Mouse (Mus musculus): ENCODE data around the gene Gm11111.

Gm11111 gene

DNA sequence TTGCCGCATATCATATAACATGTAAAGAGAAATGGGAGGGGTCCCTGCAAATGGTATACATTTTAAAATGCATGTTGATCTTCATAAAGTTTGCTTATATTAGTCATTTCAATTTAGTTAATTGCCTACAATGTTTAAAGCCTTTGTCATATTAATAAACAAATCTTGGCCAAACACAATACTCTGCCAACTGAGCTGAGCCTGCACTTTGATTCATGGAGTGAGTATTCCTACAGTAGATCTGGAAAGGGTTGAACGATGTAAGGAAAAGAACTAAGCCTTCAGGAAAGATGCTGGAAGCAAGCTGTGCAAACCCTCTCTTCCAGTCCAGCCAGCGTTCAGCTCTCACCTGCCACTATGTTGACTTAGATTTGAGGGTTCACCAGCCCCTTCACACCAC, 29.6 kb downstream of the Gm11111 start:
- DNase-seq (ENCODE audit: low read depth, low spot score), result no peak

DNA sequence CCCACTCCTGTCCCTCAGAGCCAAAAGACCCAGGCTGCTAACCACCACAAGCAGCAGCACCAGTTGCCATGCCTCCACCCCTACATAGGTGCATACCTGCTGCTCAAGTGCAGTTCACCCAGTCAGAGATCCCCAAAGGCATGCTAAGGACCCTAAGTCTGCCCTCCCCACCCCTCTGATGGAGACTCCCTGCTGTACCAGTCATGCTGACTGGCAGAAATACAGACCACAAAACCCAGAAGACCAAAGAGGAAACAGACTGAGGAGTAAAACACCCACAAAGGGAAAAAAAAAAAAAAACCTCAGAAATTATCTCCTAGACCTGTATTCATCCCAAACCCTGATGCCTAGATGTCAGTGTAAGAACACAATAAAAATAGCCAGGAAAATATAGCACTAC, 33.4 kb downstream of the Gm11111 start:
- no peak for DNase-seq (ENCODE audit: low read depth, low spot score)
